Mouse (Mus musculus) heart, embryonic 12.5 days (tissue): ENCODE results near the gene Cdyl. TPM values are rescaled to one million over a fixed set of nuclear protein-coding genes. Genes with fewer than 3 reads are reported as not detected.

Source experiments
- ATAC-seq: fragments of 200-750 bp; cut with Nextera tagmentation; 2 replicates; pipeline ENCODE4 v1.8.0; 2017; ENCODE audit warnings: moderate TSS enrichment, moderate library complexity; ENCODE audit not compliant: insufficient number of reproducible peaks, low FRiP score
- H3K27ac ChIP-seq: fragments of 300-500 bp; sonication (generic); 2 replicates; pipeline ENCODE4 v1.5.1; 2016; ENCODE audit warnings: mild to moderate bottlenecking, moderate library complexity; ENCODE audit not compliant: poor library complexity, severe bottlenecking
- H3K27me3 ChIP-seq: fragments of 300-500 bp; sonication (generic); replicated peaks from 2 replicates; pipeline ENCODE4 v1.6.1; 2016; ENCODE audit warnings: mild to moderate bottlenecking, moderate library complexity
- H3K36me3 ChIP-seq: fragments of 300-500 bp; sonication (generic); 2 replicates; pipeline ENCODE4 v1.6.1; 2016; ENCODE audit warnings: mild to moderate bottlenecking, moderate library complexity
- H3K4me1 ChIP-seq: fragments of 300-500 bp; sonication (generic); replicated peaks from 2 replicates; pipeline ENCODE4 v1.6.1; 2016; ENCODE audit warnings: mild to moderate bottlenecking
- H3K4me2 ChIP-seq: fragments of 300-500 bp; sonication (generic); 2 replicates; pipeline ENCODE4 v1.6.1; 2016; ENCODE audit warnings: mild to moderate bottlenecking, moderate library complexity
- H3K4me3 ChIP-seq: fragments of 300-500 bp; sonication (generic); 2 replicates; pipeline ENCODE4 v1.5.1; 2016; ENCODE audit warnings: mild to moderate bottlenecking
- H3K9ac ChIP-seq: fragments of 300-500 bp; sonication (generic); 2 replicates; pipeline ENCODE4 v1.6.1; 2016; ENCODE audit warnings: mild to moderate bottlenecking, moderate library complexity
- H3K9me3 ChIP-seq: fragments of 300-500 bp; sonication (generic); replicated peaks from 2 replicates; pipeline ENCODE4 v1.6.1; 2016; ENCODE audit warnings: mild to moderate bottlenecking, moderate library complexity
- WGBS: fragments of 180-500 bp; shearing (Covaris S2); methylation state at CpG from one replicate; pipeline ENCODE4 v1.1.7; 2016; 5-methylcytosine and 5-hydroxymethylcytosine counted together
- polyA plus RNA-seq: library from polyadenylated mRNA; unstranded; fragments of >200 nt; fragmentation: Nextera tagmentation; extraction: Ambion mirVana; gene quantifications from 2 replicates; pipeline ENCODE4 v1.2.1, GENCODE M21; 2016

Gene Cdyl
- polyA plus RNA-seq, 1 experiment from 2014 or later: 19.6 TPM

GRCm38 (mm10) chr13:35760372-35760771, 100.7 kb downstream of the Cdyl start:
- H3K9me3 ChIP-seq: 0 out of 2 replicates have a peak, but pooled peaks cover 2% of the 10 kb centered on the region
- no peak overlapping the region for H3K27ac ChIP-seq
- H3K4me3 ChIP-seq: no peak overlapping the region
- H3K4me2 ChIP-seq: no peak overlapping the region
- H3K27me3 ChIP-seq: no peaks in the 10 kb centered on the region
- H3K4me1 ChIP-seq: peaks cover 46% of the 10 kb centered on the region
- 75% methylated on average over 2 of the region's 2 CpGs for WGBS
- no peaks in the 10 kb centered on the region for H3K36me3 ChIP-seq
- H3K9ac ChIP-seq: no peak overlapping the region
- no peak for ATAC-seq

GRCm38 (mm10) chr13:35764559-35764958, 104.9 kb downstream of the Cdyl start:
- H3K4me1 ChIP-seq: peaks cover 39% of the 10 kb centered on the region
- H3K4me3 ChIP-seq: no peak overlapping the region
- H3K9me3 ChIP-seq: 0 out of 2 replicates have a peak, but pooled peaks cover 2% of the 10 kb centered on the region
- ATAC-seq: no peak
- 25% methylated on average over 3 of the region's 3 CpGs for WGBS
- H3K36me3 ChIP-seq: no peaks in the 10 kb centered on the region
- no peaks in the 10 kb centered on the region for H3K27me3 ChIP-seq
- no peak overlapping the region for H3K4me2 ChIP-seq
- H3K27ac ChIP-seq: peak overlapping the region; percentile 94
- H3K9ac ChIP-seq: no peak overlapping the region

DNA sequence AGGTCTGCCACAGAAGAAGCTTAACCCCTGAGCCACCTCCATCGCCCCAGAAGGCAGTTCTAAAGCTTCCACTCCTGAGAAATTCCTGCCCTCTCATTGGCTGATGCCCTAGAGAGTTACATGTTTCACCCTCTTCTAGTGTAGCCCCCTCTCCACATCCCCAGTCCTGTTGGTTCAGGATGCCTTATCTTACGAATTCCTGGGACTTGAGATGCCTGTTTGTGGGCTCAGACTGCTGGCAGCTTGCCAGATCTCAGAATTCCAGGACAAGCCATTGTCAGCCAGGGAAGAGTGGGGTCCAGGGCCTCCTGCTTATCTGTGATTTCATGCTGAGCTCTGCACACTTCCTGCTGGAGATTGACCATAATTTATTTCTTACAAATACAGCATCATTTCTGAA, 106.2 kb downstream of the Cdyl start:
- Histone ChIP-seq H3K27me3 (no peaks in the 10 kb centered on the region), H3K4me3 (no peak overlapping the region), H3K36me3 (no peaks in the 10 kb centered on the region), H3K27ac (peak overlapping the region; percentile 94), H3K9me3 (0 out of 2 replicates have a peak, but pooled peaks cover 2% of the 10 kb centered on the region), H3K4me2 (peak overlapping the region; percentile 31), H3K9ac (no peak overlapping the region), H3K4me1 (peaks cover 49% of the 10 kb centered on the region)
- peak; percentile 89 for ATAC-seq
- WGBS: 8% methylated on average over 2 of the region's 2 CpGs

GRCm38 (mm10) chr13:35769673-35770072, 110.0 kb downstream of the Cdyl start:
- Histone ChIP-seq H3K9me3 (no peaks in the 10 kb centered on the region), H3K27me3 (no peaks in the 10 kb centered on the region), H3K4me3 (no peak overlapping the region), H3K9ac (no peak overlapping the region), H3K27ac (no peak overlapping the region), H3K4me1 (peaks cover 57% of the 10 kb centered on the region), H3K36me3 (no peaks in the 10 kb centered on the region), H3K4me2 (no peak overlapping the region)
- no peak for ATAC-seq
- 53% methylated on average over 2 of the region's 2 CpGs for WGBS

GRCm38 (mm10) chr13:35770421-35770820, 110.8 kb downstream of the Cdyl start:
- no peak overlapping the region for H3K27ac ChIP-seq
- H3K4me2 ChIP-seq: no peak overlapping the region
- H3K27me3 ChIP-seq: no peaks in the 10 kb centered on the region
- WGBS: 78% methylated on average over 9 of the region's 9 CpGs
- H3K4me1 ChIP-seq: peaks cover 52% of the 10 kb centered on the region
- no peaks in the 10 kb centered on the region for H3K36me3 ChIP-seq
- no peak overlapping the region for H3K4me3 ChIP-seq
- H3K9ac ChIP-seq: peak overlapping the region; percentile 13; the same call in 1 of the 2 replicates
- H3K9me3 ChIP-seq: no peaks in the 10 kb centered on the region
- ATAC-seq: no peak

DNA sequence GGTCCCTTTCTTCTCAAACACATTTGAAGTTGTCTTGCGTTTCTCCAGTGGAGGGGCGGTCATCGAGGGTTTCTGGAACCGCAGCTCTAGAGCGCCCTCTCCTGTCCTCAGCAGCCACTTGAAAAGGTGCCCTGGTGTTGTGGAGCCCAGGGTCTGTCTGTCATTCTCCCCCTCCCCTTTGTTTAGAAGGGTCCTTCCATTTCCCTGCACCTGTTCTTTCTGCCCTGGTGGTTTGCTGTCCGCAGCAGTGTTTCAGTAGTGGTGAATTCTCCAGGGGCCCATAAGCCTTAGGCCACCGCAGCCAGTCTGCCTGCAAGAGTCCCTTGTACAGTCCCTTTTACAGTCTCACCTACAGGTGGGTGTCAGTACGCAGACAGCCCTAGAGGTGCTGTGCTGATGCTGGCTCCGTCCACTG, 112.3 kb downstream of the Cdyl start:
- Histone ChIP-seq H3K36me3 (no peaks in the 10 kb centered on the region), H3K27me3 (no peaks in the 10 kb centered on the region), H3K4me2 (no peak overlapping the region), H3K4me3 (no peak overlapping the region), H3K9me3 (no peaks in the 10 kb centered on the region), H3K27ac (no peak overlapping the region), H3K9ac (no peak overlapping the region), H3K4me1 (peaks cover 47% of the 10 kb centered on the region)
- 68% methylated on average over 9 of the region's 9 CpGs for WGBS
- ATAC-seq: peak; percentile 45; the same call in 1 of the 2 replicates

DNA sequence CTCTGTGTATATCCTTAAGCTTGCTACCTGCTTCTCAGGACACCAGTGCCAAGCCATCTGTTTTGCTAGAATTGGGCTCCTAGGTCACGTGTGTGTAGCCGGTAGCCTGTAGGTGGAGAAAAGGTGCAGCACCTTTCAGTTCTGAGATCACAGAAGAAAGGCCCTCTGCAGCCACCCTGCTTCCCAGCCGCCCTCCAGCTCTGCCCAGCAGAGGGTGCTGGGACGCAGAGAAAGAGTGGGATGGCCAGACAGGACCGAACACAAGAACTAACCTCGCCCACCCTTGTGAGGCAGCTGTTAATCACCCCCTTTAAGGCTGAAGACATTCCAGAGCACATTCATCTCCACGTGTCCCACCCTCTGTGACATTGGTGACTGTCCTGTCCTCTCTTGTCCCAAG, 114.1 kb downstream of the Cdyl start:
- H3K36me3 ChIP-seq: no peaks in the 10 kb centered on the region
- H3K27me3 ChIP-seq: no peaks in the 10 kb centered on the region
- peaks cover 49% of the 10 kb centered on the region for H3K4me1 ChIP-seq
- H3K4me2 ChIP-seq: no peak overlapping the region
- WGBS: 50% methylated on average over 7 of the region's 7 CpGs
- H3K9ac ChIP-seq: peak overlapping the region; percentile 14; the same call in 1 of the 2 replicates
- H3K27ac ChIP-seq: no peak overlapping the region
- no peak overlapping the region for H3K4me3 ChIP-seq
- H3K9me3 ChIP-seq: no peaks in the 10 kb centered on the region
- no peak for ATAC-seq

DNA sequence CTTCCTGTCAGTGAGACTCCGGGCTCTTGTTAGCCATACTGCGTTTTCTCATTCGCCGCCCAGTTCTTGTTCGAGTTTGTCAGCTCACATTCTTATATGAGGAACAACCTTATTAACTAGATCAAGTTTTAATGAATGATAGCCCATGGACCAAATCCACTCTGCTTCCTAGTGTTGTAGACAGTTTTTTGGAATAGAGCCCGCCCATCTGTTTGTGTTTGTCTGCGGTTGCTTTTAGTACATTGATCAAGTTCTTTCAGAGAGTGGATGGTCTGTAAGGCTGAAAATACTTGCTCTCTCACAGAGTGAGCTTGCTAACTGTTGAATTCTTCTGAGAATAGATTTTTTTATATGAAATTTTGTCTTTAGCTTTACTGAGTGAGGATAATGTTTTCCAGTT, 116.5 kb downstream of the Cdyl start:
- Histone ChIP-seq H3K4me1 (peaks cover 40% of the 10 kb centered on the region), H3K9ac (no peak overlapping the region), H3K4me2 (no peak overlapping the region), H3K27me3 (no peaks in the 10 kb centered on the region), H3K36me3 (no peaks in the 10 kb centered on the region), H3K4me3 (no peak overlapping the region), H3K27ac (no peak overlapping the region), H3K9me3 (no peaks in the 10 kb centered on the region)
- ATAC-seq: no peak
- WGBS: 93% methylated on average over 7 of the region's 7 CpGs

DNA sequence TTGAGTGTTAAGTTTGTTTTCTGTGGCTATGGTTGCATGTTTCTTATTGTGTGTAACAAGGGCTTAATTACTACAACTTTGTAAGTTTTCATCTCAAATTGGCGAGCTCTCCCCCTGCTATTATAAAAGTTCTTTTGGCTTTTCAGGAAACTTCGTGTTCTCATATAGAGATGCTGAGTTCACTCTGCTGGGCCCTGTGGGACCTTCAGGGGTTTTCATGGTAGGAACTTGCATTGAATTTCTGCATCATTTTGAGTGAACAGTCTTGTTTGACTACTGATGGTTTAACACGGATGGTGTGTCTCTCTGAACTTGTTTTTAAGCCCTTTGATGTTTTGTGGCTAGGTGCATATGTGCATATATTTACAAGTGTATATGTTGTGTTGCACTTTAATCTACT, 121.1 kb downstream of the Cdyl start:
- Histone ChIP-seq H3K27ac (no peak overlapping the region), H3K4me2 (no peak overlapping the region), H3K9ac (no peak overlapping the region), H3K4me1 (peaks cover 50% of the 10 kb centered on the region), H3K36me3 (no peaks in the 10 kb centered on the region), H3K9me3 (no peaks in the 10 kb centered on the region), H3K4me3 (no peak overlapping the region), H3K27me3 (no peaks in the 10 kb centered on the region)
- WGBS: 74% methylated on average over 3 of the region's 3 CpGs
- ATAC-seq: no peak

DNA sequence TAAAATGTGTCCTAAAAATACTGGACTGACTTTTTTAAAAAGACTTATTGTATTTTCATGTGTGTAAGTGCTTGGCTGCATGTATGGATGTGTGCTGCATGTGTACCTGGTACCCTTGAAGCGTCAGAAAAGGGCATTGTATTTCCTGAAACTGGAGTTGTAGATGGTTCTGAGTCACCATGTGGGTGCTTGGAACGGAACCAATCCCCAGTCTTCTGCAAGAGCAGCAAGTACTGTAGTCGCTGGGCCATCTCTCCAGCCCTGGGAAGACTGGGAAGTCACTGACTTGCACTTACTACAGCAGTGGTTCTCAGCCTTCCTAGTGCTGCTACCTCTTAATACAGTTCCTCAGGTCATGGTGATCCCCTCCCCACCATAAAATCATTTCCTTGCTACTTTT, 122.1 kb downstream of the Cdyl start:
- peaks cover 57% of the 10 kb centered on the region for H3K4me1 ChIP-seq

GRCm38 (mm10) chr13:35782949-35783348, 123.3 kb downstream of the Cdyl start:
- no peak overlapping the region for H3K9ac ChIP-seq
- H3K36me3 ChIP-seq: no peaks in the 10 kb centered on the region
- no peak overlapping the region for H3K27ac ChIP-seq
- WGBS: 80% methylated on average over 2 of the region's 2 CpGs
- no peak overlapping the region for H3K4me3 ChIP-seq
- no peak overlapping the region for H3K4me2 ChIP-seq
- no peaks in the 10 kb centered on the region for H3K27me3 ChIP-seq
- ATAC-seq: no peak
- H3K9me3 ChIP-seq: no peaks in the 10 kb centered on the region
- H3K4me1 ChIP-seq: peaks cover 55% of the 10 kb centered on the region

More for the DNA sequence above, 122.1 kb downstream of the Cdyl start:
- ATAC-seq: no peak
- Histone ChIP-seq H3K36me3 (no peaks in the 10 kb centered on the region), H3K27me3 (no peaks in the 10 kb centered on the region), H3K9me3 (no peaks in the 10 kb centered on the region), H3K27ac (no peak overlapping the region), H3K4me3 (no peak overlapping the region), H3K4me2 (no peak overlapping the region), H3K9ac (no peak overlapping the region)
- WGBS: 72% methylated on average over 3 of the region's 3 CpGs

- Histone ChIP-seq H3K9ac (no peak overlapping the region), H3K4me1 (peaks cover 52% of the 10 kb centered on the region), H3K9me3 (no peaks in the 10 kb centered on the region)
Measured at GRCm38 (mm10) chr13:35783576-35783975, 123.9 kb downstream of the Cdyl start.

More at GRCm38 (mm10) chr13:35783576-35783975, 123.9 kb downstream of the Cdyl start:
- H3K27me3 ChIP-seq: no peaks in the 10 kb centered on the region
- no peak overlapping the region for H3K4me3 ChIP-seq
- H3K27ac ChIP-seq: no peak overlapping the region
- no peak for ATAC-seq
- no peak overlapping the region for H3K4me2 ChIP-seq
- no peaks in the 10 kb centered on the region for H3K36me3 ChIP-seq
- 76% methylated on average over 6 of the region's 6 CpGs for WGBS
